Comparison of ENCODE assay signal across 8 mouse cellular contexts in genomic region chr12:84407874-84408818, GRCm38 (mm10). TPM values are rescaled to one million over a fixed set of nuclear protein-coding genes. Genes with fewer than 3 reads are reported as not detected.
A peak's percentile ranks its signal among the peaks of the same experiment; 100 is the strongest.
DNase-seq lines count a peak whose midpoint lies in the region; ATAC-seq lines count a peak whose summit lies in the region.

No protein-coding gene starts in this region.

- DNase-seq in urinary bladder, postnatal 14 days (ENCODE audit: low spot score) = peak; percentile 17
- DNase-seq in urinary bladder, adult 18-20 months (ENCODE audit: low spot score in 2 of 2) = no peak
- peak; percentile 41 for DNase-seq in cerebellum, adult 8-10 months
- peak; percentile 9 to 10 for DNase-seq in frontal cortex, postnatal 14 days (ENCODE audit: low spot score in 2 of 2)
- peak; percentile 25 for DNase-seq in lung, postnatal 14 days
- DNase-seq in right cerebral cortex, postnatal 36 days (ENCODE audit: low spot score in 2 of 2) = peak; percentile 8 to 25
- DNase-seq in urinary bladder, postnatal 4 days (ENCODE audit: low spot score in 2 of 2) = no peak

- WGBS in kidney, embryonic 16.5 days = 1% methylated on average over 46 of the region's 52 CpGs

- H3K9me3 ChIP-seq in kidney, embryonic 16.5 days (ENCODE audit: low read length) = no peaks in the 10 kb centered on the region

- H3K4me3 ChIP-seq in kidney, embryonic 16.5 days (ENCODE audit: low read length) = peak overlapping the region; percentile 90

- peaks cover 7% of the 10 kb centered on the region; the same call in 1 of the 2 replicates for H3K4me1 ChIP-seq in kidney, embryonic 16.5 days (ENCODE audit: insufficient read depth, low read length)

- no peaks in the 10 kb centered on the region for H3K36me3 ChIP-seq in kidney, embryonic 16.5 days (ENCODE audit: insufficient read depth, low read length)

- peak overlapping the region; percentile 91 for H3K4me2 ChIP-seq in kidney, embryonic 16.5 days (replicated peaks; ENCODE audit: low read depth, low read length)

- peak overlapping the region; percentile 84 for H3K27ac ChIP-seq in kidney, embryonic 16.5 days (ENCODE audit: low read length)

- H3K9ac ChIP-seq in kidney, embryonic 16.5 days (replicated peaks; ENCODE audit: low read length) = peak overlapping the region; percentile 88

- no peak; the same call in 1 of the 2 replicates for ATAC-seq in kidney, embryonic 16.5 days (ENCODE audit: low FRiP score, low TSS enrichment)

- peaks cover 3% of the 10 kb centered on the region; the same call in 1 of the 2 replicates for H3K27me3 ChIP-seq in kidney, embryonic 16.5 days (ENCODE audit: insufficient read depth, low read length)

RNA-seq across cellular contexts. Expression of gene Entpd5, which starts 0.7 kb away (rescaled TPM):
- polyA plus RNA-seq in kidney, embryonic 16.5 days (2015; fragmentation: Nextera tagmentation; extraction: Ambion mirVana) = 57.7 and 68.8 TPM in 2 replicates

RNA-seq across cellular contexts. Expression of gene Bbof1, which starts 0.7 kb away (rescaled TPM):
- 1.5 and 2.2 TPM in 2 replicates for polyA plus RNA-seq in kidney, embryonic 16.5 days (2015; fragmentation: Nextera tagmentation; extraction: Ambion mirVana)

RNA-seq across cellular contexts. Expression of gene Rnf113a2, which starts 8.8 kb away (rescaled TPM):
- 22.3 and 23.0 TPM in 2 replicates for polyA plus RNA-seq in kidney, embryonic 16.5 days (2015; fragmentation: Nextera tagmentation; extraction: Ambion mirVana)

RNA-seq across cellular contexts. Expression of gene Aldh6a1, which starts 42.7 kb away (rescaled TPM):
- 89.2 and 93.4 TPM in 2 replicates for polyA plus RNA-seq in kidney, embryonic 16.5 days (2015; fragmentation: Nextera tagmentation; extraction: Ambion mirVana)

RNA-seq across cellular contexts. Expression of gene Lin52, which starts 43.1 kb away (rescaled TPM):
- polyA plus RNA-seq in kidney, embryonic 16.5 days (2015; fragmentation: Nextera tagmentation; extraction: Ambion mirVana) = 21.7 and 23.7 TPM in 2 replicates

Comparison
In these comparisons a context has a peak if more than half of its experiments do, and no peak if none do; other contexts are left out.
1. DNase-seq: peak in urinary bladder, postnatal 14 days (single experiment), cerebellum, adult 8-10 months (single experiment), frontal cortex, postnatal 14 days (2 of 2), lung, postnatal 14 days (single experiment) and right cerebral cortex, postnatal 36 days (2 of 2); none in urinary bladder, adult 18-20 months (0 of 2) and urinary bladder, postnatal 4 days (0 of 2).